Mouse (Mus musculus) left cerebral cortex, postnatal 10 days (tissue): ENCODE results near the gene 2310022B05Rik. TPM values are rescaled to one million over a fixed set of nuclear protein-coding genes. Genes with fewer than 3 reads are reported as not detected.
A peak's percentile ranks its signal among the peaks of the same experiment; 100 is the strongest.

Experiments used
- DNase-seq, 2 experiments: peaks; one replicate each; pipeline ENCODE4 v3.0.0; 2021 to 2022; ENCODE audit warnings: low spot score in 2 of 2, mixed read lengths in 1 of 2; ENCODE audit errors: extremely low spot score in 1 of 2
- intact Hi-C: fragments of 180-260 bp; cut with DNase I; formaldehyde crosslinking; loops from one replicate; pipeline ENCODE4 v1.15.1; 2025
- total RNA-seq, 2 experiments: library from RNA; stranded (reverse); gene quantifications; 2 replicates each; pipeline ENCODE4 v1.2.3; 2021

The 2310022B05Rik gene
- total RNA-seq, 2 experiments from 2014 or later: 55.2 to 64.5 TPM

- intact Hi-C loops: loop anchor here (5.0 kb wide), 1 partner anchor 47 kb away; no protein-coding TSS in a partner anchor
- DNase-seq: no peak
Observed at GRCm38 (mm10) chr8:124664414-124664813, 1.2 kb upstream of the 2310022B05Rik start.

- intact Hi-C loops: loop anchor here (5.0 kb wide), 1 partner anchor 47 kb away; no protein-coding TSS in a partner anchor
Observed at GRCm38 (mm10) chr8:124663874-124664230, 683 bp upstream of the 2310022B05Rik start.

GRCm38 (mm10) chr8:124662446-124663111 lies 590 bp downstream of the 2310022B05Rik start:
- intact Hi-C loops: loop anchor here (5.0 kb wide), 1 partner anchor 45 kb away; no protein-coding TSS in a partner anchor
- no peak for DNase-seq

More at GRCm38 (mm10) chr8:124663874-124664230, 683 bp upstream of the 2310022B05Rik start:
- no peak for DNase-seq

- intact Hi-C loops: loop anchor here (5.0 kb wide), 1 partner anchor 44 kb away; no protein-coding TSS in a partner anchor
Observed at GRCm38 (mm10) chr8:124661781-124662180, 1.4 kb downstream of the 2310022B05Rik start.

GRCm38 (mm10) chr8:124658415-124658814 lies 4.8 kb downstream of the 2310022B05Rik start:
- intact Hi-C loops: no loop called here
- peak in 1 of 2 experiments; percentile 70 for DNase-seq

More at GRCm38 (mm10) chr8:124661781-124662180, 1.4 kb downstream of the 2310022B05Rik start:
- DNase-seq: peak in 1 of 2 experiments; percentile 40

- no peak for DNase-seq
- intact Hi-C loops: no loop called here
Observed at GRCm38 (mm10) chr8:124657961-124658360, 5.2 kb downstream of the 2310022B05Rik start.

GRCm38 (mm10) chr8:124653568-124654475 lies 9.3 kb downstream of the 2310022B05Rik start:
- no peak for DNase-seq
- intact Hi-C loops: no loop called here

GRCm38 (mm10) chr8:124652546-124652945 lies 10.6 kb downstream of the 2310022B05Rik start:
- intact Hi-C loops: no loop called here
- DNase-seq: peak in 1 of 2 experiments; percentile 60

- intact Hi-C loops: no loop called here
- no peak for DNase-seq
Observed at GRCm38 (mm10) chr8:124651776-124652175, 11.4 kb downstream of the 2310022B05Rik start.

- intact Hi-C loops: no loop called here
- DNase-seq: no peak
Observed at GRCm38 (mm10) chr8:124648311-124648710, 14.9 kb downstream of the 2310022B05Rik start.

- intact Hi-C loops: no loop called here
- DNase-seq: peak; percentile 68 to 84
Observed at GRCm38 (mm10) chr8:124643540-124644339, 19.4 kb downstream of the 2310022B05Rik start.

GRCm38 (mm10) chr8:124641599-124641998 lies 21.6 kb downstream of the 2310022B05Rik start:
- intact Hi-C loops: no loop called here
- no peak for DNase-seq

GRCm38 (mm10) chr8:124635247-124635502 lies 28.0 kb downstream of the 2310022B05Rik start:
- intact Hi-C loops: no loop called here
- DNase-seq: no peak

GRCm38 (mm10) chr8:124634411-124635246 lies 28.5 kb downstream of the 2310022B05Rik start:
- intact Hi-C loops: no loop called here
- no peak for DNase-seq

- DNase-seq: peak; percentile 46 to 49
- intact Hi-C loops: no loop called here
Observed at GRCm38 (mm10) chr8:124633001-124633703, 30.0 kb downstream of the 2310022B05Rik start.

- intact Hi-C loops: no loop called here
- DNase-seq: no peak
Observed at GRCm38 (mm10) chr8:124631966-124632365, 31.2 kb downstream of the 2310022B05Rik start.

GRCm38 (mm10) chr8:124630891-124631290 lies 32.3 kb downstream of the 2310022B05Rik start:
- no peak for DNase-seq
- intact Hi-C loops: no loop called here

GRCm38 (mm10) chr8:124630489-124630888 lies 32.7 kb downstream of the 2310022B05Rik start:
- intact Hi-C loops: no loop called here
- no peak for DNase-seq
